Mouse (Mus musculus) mesoderm, embryonic 11.5 days (tissue): Measurements from ENCODE around the gene Slc35g2.

Experiments used
- DNase-seq: peaks from one replicate; pipeline ENCODE4 v3.0.0-alpha.2; 2012; ENCODE audit warnings: low read depth, low spot score

The Slc35g2 gene

GRCm38 (mm10) chr9:100570626-100571233 lies at the start of gene Slc35g2:
Gene Slc35g2, minus strand, starts transcription at chr9:100571090.
- peak; percentile 75 for DNase-seq

- DNase-seq, result no peak
These were observed 46.1 kb upstream of the Slc35g2 start for GRCm38 (mm10) chr9:100616947-100617346.

DNA sequence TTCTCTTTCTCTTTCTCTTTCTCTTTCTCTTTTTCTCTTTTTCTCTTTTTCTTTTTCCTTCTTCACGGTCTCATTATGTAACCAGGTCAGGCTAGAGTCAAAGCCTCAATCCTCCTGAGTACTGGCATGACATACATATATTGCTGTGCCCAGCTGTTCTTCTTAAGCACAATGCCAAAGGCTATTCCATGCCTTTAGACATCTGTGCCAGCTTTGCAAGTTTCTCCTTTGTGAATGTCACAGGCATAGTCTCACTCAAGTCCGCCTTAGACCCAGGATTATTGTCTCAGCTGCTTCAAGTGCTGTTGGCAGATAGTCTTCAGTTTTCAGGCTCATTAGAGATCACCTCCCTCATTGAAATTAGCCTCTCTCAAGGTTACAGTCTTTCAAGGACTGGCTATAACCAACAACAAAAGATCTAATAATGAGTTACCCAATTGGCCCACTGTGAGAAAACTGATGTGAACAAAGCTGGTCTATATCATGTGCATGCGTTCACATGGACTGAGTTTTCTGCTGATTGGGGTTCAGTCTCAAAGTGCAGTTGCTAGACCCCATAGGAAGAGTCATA lies 42.7 kb upstream of the Slc35g2 start:
- no peak for DNase-seq

DNA sequence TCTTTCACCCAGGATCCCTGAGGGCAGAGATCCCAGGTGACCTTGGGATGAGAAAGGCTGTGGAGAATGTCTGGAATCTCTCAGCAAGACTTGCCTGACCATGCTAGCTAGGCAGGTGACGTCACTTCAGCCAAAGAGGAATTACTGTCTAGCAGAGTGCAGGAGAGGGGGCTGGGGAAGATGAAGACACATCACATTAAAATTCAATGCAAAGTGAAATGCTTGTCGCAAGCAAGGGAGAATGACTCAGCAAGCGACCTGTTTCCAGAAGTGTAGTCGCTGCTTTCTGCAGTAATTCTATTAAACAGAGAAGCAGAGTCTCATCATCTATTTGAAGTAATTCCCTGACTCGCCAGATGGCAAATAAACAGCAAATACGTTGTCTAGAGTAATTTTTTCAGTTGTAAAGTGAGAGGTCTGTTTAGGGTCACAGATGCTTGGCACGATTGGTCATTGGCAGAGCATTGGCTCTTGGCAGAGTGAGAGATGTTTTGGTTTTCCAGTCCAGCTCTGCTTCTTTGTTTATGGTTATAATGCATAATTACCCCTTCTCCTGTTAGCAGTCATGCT lies 35.2 kb upstream of the Slc35g2 start:
- DNase-seq, result peak; percentile 53

DNA sequence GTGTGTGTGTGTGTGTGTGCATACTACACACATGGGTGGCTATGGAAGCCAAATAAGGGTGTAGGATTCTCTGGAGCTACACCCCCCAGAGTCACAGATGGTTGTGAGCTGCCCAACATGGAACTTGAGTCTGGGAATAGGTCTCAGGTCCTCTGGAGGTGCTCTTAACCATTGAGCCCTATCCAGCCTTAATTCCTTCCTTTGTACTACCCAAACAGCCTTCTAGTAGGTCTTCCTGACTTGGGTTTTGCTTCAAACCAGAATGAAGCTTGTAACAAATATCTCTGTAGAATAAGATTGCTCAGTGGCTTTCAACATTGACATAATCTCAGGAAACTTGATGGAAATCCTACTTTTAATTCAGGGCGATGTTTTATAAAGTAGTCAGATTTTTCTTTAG lies 34.6 kb upstream of the Slc35g2 start:
- no peak for DNase-seq

DNA sequence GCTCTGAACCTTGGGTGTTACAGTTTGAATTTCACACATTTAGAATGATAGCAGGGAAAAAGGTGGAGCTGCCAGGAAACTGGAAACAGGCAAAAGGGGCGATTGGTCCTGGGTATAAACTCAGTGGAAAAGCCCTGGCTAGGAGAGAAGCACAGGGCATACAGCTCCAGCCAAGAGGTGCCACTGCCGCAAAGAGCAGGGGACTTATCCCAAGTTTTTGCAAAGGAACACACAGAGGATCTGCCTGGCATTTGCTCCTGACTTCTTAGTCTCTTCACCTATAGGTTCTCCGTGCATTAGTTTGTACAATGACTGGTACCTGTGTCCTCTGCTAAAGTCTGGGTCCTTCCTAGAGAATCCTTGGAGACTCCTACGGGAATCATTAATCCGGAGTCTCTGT lies 32.3 kb upstream of the Slc35g2 start:
- no peak for DNase-seq

- DNase-seq, result no peak
These were observed 31.2 kb upstream of the Slc35g2 start for GRCm38 (mm10) chr9:100602130-100602529.

DNA sequence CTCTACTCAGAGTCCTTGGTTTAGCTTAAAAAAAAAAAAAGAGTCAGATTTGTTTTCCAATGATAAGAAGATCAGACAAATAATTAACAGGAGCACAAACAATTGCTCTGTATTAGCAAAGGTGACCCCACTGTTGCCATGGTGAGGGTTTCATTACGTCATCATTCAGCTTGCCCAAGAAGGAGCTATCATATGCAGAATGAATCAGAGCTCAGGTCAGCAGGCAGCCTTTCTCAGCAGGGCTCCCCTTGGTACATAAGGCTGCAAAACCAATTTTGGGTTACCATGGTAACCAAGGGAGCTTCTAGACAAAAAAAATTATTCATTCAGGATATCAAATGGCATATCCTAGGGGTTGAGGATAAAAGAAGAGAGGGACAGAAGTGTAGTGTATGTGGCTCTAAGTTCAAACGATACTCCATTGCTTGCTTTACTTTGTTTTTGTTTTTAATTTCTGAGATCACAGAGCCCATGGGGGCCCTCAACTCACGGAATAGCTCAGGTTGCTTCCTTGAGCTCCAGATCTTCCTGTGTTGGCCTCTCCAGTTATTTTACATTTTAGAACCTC lies 29.0 kb upstream of the Slc35g2 start:
- peak; percentile 67 for DNase-seq

DNA sequence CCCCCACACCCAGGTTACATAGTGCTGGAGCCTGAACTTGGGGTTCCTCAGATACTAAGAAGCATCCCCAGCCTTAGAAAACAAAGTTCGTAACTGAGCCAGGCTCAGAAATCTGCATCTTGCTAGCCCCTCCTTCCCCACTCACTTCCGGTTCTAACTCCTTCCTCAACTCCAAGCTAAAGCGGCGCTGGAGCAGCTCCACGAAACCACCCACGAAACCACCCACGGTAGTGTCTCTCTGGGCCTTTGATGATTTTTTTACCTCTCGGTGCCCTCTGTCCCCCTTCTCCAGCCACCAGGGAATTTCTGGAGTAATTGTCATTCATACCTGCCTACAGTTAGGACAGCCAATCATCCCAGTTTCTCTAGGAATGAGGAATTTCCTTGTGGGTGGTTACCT lies 26.7 kb upstream of the Slc35g2 start, which contains the start of gene Stag1:
Gene Stag1, plus strand, starts transcription at position 253 of the 400 bp plus-strand sequence.
- DNase-seq, result no peak

- DNase-seq, result no peak
These were observed 25.4 kb upstream of the Slc35g2 start for GRCm38 (mm10) chr9:100596317-100596716.

DNA sequence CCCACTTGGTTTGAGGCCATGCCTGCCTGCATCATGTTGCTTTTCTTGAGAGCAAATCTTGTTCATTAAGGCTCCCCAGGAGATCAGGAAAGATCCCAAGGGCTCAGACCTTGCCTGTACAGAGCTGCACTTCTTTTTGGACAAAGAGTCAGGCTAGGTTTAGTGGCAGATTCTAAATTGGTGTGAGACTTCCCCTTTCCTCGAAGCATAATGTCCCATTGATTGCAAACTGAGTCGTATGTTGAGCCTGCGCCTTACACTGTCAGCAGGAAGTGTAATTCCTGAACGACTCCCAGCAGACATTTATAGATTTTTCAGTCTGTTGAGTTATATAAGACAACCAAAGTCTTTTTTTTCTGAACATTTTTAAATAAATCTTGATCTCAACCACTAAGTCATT lies 19.6 kb upstream of the Slc35g2 start:
- DNase-seq, result no peak

DNA sequence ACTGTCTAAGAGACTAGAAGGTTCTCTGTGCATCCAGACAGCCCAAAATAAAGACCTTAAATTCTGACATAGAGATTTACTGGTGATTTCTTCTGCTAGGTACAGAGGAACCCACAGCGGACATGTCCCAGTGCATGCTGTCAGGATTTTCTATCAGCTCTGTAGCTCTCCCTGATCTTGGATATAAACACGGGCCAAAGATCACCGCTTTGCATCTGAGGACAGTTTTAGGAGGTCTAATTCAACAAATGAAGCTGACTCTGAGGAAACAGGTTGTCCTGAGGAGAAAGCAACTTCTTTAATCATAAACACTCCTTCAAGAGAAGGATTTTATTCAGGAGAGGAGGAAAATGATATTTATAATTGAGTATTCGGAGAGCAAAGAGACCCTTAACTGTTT lies 13.1 kb upstream of the Slc35g2 start:
- DNase-seq, result no peak

DNA sequence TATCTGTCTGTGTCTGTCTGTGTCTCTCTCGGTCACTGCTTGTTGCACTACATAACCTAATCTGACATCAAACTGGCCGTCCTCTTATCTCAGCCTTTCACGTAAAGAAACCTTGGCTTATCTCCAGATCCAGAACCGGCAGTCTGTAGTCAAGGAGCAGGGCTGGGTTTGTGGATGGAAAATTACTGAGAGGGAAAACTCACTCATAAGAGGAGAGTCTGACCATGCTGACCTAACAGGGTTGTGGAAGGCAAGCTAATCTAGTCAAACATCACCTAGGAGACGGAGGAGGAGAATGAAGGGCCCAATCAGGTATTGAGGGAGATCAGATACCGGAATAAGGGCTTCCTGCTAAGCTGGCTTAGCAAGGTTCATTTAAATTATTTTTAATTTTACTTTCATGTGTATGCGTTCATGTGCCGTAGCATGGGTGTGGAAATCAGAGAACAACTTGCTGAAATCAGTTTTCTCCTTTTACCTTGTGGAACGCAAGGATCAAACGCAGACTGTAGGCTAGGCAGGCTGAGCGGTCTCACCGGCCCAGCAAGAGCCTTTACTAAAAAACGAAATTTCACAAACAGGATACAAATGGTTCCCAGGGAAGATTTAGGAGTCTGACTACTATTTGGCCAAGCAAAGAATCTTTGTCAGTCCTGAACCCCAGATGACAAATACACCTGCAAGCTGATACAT lies 12.1 kb upstream of the Slc35g2 start:
- DNase-seq, result no peak

DNA sequence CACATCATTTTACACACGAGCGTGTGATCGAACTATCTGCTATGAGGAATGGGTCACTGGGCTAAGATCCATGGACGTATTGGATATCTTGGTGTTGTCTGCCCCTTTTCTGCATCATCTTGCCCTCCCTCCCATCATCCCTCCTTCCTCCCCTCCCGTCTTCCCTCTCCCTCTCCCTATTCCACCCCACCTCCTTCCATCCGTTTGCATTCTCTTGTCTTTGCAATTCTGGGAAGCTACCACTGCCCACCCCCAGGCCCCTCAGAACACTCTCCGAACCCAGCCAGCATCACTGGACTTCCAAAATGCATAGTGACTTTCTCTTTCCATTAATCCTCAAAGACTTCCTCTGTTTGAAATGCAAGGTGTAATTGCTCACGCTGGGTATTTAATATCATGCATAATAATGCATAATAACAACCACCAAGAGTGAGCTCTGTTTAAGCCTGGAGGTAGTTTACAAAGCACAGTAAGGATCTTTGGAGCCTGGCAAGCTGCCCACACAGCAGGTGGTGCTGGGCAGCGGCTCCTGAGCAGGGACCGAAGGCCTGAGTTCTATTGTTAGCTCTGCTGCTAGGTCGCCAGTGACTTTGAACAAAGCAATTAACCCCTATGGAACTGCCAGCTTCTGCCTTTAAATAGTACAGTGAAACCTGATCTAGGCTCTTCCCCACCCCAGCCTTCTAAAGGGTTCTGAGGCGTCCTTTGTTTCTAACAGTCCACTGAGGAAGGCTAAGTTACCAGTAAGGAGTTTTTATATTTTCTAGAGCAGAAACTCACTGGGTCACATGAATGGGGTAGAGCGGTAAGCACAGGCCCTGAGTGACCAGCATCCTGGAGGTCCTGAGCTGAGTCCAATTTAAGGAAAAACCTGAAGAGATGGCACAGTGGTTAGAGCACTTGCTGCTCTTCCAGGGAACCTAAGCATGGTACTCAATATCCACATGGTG lies 10.9 kb upstream of the Slc35g2 start:
- peak; percentile 62 for DNase-seq

DNA sequence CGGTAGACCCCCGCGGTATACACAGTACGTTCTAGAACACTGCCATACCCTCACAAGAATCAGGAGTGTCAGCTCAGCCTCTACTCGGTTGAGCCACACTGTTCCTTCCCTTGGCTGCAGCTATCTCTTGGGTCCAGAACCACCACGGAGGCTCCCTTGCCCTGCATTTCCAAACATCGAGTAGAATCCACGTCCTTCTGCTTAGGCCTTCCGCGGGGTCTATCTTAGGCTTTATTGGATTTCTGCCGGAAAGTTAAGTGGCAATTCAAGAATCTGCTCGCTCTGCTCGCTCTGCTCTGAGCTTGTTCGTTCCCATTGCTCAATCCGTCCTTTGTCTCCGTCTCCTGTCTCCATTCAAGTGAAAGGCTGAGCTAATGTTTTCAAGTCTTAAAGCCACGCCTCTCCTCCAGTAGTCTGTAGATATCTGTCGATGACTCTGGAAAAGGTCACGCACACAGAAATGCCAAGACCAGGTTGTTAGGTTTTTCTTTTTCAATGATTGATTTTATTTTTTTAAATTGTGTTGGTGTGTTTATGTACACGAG lies 9.4 kb upstream of the Slc35g2 start:
- DNase-seq, result no peak

- DNase-seq, result no peak
These were observed 3.1 kb upstream of the Slc35g2 start for GRCm38 (mm10) chr9:100573942-100574341.

DNA sequence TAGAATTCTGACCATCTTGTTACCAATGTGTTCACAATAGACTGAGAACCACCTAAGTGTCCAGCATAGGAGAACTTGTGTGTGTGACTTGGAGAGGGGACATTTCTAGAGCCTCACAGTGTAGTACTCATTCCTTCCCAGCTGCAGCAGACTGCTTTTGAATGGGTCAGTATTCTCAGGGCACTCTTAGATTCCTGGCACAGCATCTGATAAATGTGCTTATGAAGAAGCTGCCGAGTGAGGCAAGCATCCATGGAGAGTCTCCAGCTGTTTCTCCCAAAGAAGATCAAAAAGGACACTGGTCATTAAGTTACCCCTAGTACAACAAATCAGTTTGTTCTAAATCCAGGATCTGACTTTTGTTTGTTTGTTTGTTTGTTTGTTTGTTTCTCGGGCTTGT lies 2.4 kb upstream of the Slc35g2 start:
- DNase-seq, result no peak

DNA sequence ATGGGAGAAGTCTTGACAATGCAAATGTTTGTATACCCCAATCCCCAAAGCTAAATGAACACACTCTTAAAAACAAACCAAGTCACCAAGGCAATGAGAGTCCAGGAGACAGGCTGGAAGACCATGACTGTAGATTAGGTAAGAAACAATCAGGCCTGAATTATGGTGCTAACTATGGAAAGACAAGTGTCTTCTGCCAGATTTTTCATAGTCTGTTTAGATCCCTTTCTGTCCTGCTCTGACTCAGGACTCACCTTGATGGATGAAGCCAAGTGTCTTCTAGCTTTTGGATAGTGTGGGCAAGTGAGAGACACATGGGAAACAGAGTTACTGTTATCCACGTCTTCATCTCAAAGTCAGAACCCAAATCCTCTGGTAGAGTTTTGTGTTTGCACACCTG lies 621 bp upstream of the Slc35g2 start:
- no peak for DNase-seq

- DNase-seq, result peak; percentile 43
These were observed 878 bp downstream of the Slc35g2 start for GRCm38 (mm10) chr9:100569798-100570625.

DNA sequence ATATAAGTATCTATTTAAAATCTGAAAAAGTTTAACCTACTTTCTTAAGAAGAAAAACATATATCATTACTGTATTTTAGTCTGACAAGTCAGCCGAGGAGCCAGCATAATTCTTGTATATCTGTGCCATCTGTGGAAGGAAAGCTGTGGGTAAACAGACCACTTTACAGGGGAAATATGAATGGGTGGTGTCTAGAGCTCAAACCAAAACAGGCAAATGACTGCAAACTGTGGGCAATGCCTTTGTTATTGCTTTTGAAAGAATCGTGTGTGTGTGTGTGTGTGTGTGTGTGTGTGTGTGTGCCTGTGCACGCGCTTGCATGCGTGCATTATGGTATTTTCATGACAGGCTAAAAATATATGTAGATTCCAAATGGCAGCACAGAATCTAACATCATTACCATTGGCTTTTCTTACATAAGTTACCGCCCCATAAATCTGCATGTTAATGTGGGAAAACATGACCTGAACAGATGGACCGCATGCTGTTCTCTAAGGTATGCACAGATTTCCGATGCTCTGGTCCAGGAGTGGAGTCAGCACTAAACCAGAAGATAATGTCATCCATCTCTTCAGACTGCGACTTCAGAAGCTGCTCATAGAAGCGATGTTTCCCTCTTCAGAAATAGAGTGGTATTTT lies 10.5 kb downstream of the Slc35g2 start:
- no peak for DNase-seq
